Mouse (Mus musculus): Measurements from ENCODE around the gene Cltrn.

Cltrn gene

GRCm38 (mm10) chrX:164088582-164088981, at the start of gene Cltrn:
TSS of gene Cltrn (plus strand) at chrX:164088830.
- no peak for DNase-seq (ENCODE audit: low spot score in 2 of 2)

GRCm38 (mm10) chrX:164038882-164039281, 49.7 kb upstream of the Cltrn start:
- no peak for DNase-seq (ENCODE audit: low spot score in 2 of 2)

DNA sequence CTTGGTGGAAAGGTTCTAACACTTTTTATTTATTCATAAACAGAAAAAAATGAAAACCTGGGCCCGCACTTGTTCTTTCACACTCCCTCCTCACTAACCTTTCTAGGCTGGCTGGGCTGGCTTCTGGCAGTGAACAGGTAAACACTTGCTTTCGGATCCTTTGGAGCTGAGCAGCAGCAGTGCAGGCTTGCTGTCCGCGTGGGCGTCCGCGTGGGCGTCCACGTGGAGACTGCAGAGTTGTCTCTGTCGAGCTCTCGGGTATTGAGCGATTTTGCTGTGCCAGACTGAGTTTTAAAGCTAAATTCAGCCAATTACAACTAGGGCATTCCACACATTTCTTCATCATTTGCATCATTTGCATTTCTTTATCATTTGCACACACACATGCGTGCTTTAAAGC, 46.6 kb upstream of the Cltrn start:
- peak in 1 of 2 experiments; percentile 7 for DNase-seq (ENCODE audit: low spot score in 2 of 2)

DNA sequence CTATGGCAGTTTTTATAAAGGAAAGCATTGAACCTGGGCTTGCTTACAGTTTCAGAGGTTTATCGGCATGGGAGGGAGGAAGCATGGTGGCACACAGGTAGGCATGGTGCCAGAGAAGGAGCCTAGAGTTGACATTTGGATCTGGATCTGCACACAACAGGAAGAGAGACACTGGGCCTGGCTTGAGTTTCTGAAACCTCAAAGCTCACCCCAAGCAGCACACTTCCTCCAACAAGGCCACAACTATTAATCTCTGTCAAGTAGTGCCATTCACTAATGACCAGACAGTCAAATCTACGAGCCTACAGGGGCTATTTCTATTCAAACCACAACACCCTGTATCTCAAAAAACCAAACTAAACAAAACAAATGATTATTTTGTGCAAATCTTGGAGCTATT, 41.9 kb upstream of the Cltrn start:
- DNase-seq (ENCODE audit: low spot score in 2 of 2): no peak

DNA sequence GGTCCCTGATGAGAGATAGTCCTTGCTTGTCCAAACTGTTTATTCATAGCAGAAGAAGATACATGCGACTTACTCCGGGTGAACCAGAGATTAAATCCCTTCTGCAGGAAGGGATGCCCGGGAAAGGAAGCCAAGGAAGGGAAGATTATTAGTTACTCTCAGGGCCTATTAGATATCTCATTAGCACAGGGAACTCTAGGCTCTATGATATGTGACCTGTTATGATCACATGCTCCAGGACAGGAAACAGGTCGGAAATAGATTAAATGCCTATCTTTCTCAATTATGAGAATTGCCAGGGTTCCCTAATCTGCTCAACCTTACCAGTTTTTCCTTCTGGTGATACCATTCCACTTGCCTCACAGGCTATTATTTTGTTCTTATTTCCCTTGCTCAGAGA, 32.9 kb upstream of the Cltrn start:
- DNase-seq (ENCODE audit: low spot score in 2 of 2): no peak

DNA sequence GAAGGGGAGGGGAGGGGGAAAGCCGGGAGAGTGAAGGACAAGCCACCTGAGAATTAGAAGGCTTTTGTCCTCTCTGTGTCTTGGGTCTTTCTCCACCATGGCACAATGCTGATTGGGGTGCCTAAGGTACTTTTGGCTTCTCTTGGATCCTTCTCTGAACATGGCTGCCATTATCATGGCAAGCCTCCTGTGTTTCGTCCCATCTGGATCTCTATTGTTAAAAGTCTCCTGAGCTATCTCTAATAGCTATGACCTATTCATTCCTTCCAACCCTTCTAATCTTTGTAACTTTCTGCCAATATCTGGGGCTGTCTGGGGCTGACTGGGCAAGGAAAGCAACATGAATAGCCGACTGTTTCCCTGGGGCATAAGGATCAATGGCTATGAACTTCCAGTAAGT, 30.1 kb upstream of the Cltrn start:
- no peak for DNase-seq (ENCODE audit: low spot score in 2 of 2)

GRCm38 (mm10) chrX:164059070-164059469, 29.6 kb upstream of the Cltrn start:
- no peak for DNase-seq (ENCODE audit: low spot score in 2 of 2)

DNA sequence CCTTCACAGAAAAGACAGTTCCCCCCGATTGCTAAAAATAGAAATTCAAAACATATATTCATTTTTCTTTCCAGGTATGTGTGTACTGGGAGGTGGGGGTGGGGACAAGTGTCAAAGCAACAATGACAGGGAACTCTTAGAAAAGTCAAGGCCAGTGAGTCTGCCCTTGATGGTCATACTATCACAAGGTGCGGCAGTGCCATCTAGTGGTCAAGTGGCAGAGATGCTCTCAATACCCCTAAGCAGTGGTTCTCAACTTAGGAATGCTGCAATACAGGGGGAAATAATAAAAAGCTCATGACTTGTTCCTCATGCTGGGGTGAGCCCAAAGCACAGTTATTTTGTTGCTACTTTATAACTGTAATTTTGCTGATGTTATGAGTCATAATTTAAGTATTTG, 22.4 kb upstream of the Cltrn start:
- DNase-seq (ENCODE audit: low spot score in 2 of 2): peak in 1 of 2 experiments; percentile 51

DNA sequence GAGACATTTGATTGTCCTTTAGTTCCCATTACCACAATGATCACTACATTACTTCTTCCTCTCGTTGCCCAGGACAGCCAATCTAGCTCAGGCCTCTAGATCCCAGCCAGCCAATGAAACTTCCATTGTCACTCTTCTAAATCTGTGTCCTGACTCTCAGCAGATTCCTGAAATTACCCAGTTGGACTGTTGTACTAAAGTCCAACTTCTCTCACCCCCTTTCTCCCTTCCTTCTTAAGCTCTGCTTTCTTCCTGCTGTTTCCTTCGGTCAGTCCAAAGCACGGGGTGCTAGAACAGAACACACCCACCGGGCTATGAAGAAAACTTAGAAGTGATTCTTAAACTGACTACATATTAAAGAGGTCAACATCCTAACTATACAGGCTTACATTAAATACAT, 19.7 kb upstream of the Cltrn start:
- DNase-seq (ENCODE audit: low spot score in 2 of 2): no peak

GRCm38 (mm10) chrX:164076040-164076775, 12.4 kb upstream of the Cltrn start, which contains the start of gene Siah1b:
TSS of gene Siah1b (minus strand) at chrX:164076493.
- peak; percentile 82 to 91 for DNase-seq (ENCODE audit: low spot score in 2 of 2)

GRCm38 (mm10) chrX:164082030-164082429, 6.6 kb upstream of the Cltrn start:
- DNase-seq (ENCODE audit: low spot score in 2 of 2): no peak

DNA sequence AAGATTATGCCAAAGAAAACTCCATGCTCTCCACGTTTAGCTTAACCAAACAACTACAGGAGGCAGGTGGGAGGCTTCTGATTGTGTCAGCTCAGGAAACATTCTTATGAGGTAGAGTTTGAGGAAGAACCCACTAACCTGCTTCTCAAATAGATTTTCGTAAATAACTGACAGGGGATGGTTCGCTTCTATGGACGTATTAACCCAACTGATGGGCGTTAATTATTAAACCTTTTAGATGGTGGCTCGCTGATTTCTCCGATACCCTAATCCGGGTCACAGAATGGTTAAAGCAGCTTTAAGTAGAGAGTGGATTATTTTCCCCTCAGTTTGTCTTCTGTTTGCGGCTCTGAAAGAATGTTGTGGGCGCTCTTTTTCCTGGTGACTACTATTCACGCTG, 1.3 kb downstream of the Cltrn start:
- no peak for DNase-seq (ENCODE audit: low spot score in 2 of 2)

DNA sequence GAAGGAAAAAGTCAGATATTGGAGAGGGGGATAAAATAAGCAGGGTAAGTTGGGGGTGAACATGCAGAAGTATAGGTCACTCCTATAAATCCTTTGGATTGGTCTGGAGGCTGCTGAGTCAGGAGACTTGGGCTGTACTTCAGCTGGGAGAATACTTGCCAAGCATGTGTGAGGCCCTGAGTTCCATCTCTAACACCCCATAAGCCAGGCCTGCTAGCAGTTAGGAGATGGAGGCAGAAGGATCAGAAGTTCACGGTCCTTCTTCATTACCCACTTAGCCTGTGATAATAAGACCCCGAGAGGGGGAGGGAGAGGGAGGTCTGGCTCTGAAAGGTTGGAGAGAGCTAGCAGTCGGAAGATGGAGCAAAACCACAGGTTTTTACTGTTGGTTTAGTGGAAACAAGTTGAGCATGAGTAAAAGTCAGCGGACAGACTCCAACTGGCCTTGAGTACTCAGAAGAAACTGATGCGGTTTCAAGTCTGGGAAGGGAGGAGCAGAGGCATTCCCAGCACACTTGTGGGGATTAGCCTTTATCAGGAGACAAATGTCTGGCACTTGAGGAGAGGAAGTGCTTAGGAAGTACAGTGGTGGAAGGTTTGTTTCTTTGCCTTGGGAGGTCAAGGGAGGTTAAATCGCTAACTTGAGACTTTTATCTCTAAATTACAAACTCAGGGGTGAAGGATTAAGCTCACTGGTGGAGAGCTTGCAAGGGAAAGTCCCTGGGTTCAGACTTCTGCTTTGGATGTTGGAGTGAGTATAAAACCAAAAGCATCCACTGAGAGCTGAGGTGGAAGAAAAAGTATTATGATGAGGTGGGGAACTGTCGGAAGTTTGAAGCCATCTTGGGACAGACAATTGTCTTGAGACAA, 3.9 kb downstream of the Cltrn start:
- no peak for DNase-seq (ENCODE audit: low spot score in 2 of 2)

GRCm38 (mm10) chrX:164093435-164093834, 4.8 kb downstream of the Cltrn start:
- DNase-seq (ENCODE audit: low spot score in 2 of 2): no peak

DNA sequence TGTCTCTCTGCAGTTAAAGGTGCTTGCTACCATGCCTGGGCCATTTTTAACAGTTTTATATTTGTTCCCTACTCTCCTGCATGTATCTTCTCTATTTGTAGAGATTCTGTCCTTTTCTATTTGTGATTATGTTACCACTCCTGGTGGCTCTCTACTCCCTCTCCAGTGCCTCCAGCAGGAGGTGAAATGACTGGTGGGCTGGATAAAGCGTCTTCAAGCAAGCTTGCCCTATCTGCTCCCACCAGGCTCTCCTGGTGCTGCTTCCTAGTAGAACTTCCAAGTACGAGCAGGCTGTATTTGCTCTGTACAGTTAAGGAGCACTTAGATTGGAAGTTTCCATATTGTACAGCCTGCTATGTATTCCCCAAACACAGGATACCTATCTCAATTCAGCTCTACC, 7.2 kb downstream of the Cltrn start:
- DNase-seq (ENCODE audit: low spot score in 2 of 2): no peak

GRCm38 (mm10) chrX:164101483-164101882, 12.9 kb downstream of the Cltrn start:
- no peak for DNase-seq (ENCODE audit: low spot score in 2 of 2)

DNA sequence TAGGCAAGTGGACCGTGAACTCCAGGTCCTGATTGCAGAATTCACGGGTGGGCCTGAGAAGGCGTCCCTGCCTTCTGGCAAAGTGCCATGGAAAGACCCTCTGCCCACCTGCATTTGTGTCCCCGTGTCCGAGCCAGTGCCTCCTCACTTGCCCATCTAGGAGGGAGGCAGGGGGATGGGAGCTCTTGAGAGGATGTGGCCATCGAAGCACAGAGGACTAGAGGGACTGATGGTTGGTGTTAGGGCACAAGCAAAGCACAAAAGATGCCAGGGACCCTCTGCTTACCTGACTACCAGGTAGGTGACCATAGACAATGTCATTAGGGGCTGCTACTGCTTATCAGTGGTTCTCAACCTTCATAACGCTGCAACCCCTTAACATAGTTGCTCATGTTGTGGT, 13.6 kb downstream of the Cltrn start:
- no peak for DNase-seq (ENCODE audit: low spot score in 2 of 2)

- no peak for DNase-seq (ENCODE audit: low spot score in 2 of 2)
These were observed 14.0 kb downstream of the Cltrn start for GRCm38 (mm10) chrX:164102656-164103055.

GRCm38 (mm10) chrX:164111146-164111545, 22.5 kb downstream of the Cltrn start:
- no peak for DNase-seq (ENCODE audit: low spot score in 2 of 2)

DNA sequence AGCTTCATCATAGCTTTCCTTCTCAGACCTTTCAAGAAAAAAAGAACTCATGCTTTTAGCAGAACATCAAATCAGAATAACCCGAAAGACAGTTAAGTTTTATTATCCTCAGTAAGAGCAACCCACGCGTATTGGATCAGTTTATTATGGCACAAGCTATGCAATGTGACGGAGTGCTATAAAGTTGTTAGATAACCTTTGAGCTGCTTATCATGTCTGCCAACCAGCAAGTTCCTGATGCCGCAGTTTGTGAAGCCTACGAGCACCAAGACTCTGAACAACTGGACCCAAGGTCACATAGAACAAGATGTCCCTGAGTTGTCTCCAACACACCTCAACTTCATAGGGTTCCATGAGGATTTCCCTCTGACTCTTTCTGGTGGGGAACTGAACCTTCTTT, 25.1 kb downstream of the Cltrn start:
- no peak for DNase-seq (ENCODE audit: low spot score in 2 of 2)

DNA sequence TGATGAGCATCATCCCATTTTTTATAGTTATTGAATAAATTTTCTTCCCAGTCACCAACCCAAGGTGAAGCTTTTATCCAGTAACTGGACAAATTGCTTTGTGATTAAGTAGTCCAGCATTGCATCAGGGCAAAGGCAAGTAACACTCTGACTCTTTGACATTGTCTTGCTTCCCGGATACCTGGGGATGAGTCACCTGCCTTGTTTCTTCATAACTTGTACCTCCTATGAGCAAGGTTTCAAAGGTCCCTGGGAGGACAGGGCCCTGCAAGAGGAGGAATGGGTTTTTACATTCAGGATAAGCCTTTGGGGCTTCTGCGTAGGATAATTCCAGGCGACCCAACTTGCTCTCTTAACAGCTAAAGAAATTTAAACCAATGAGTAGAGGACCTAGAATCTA, 35.3 kb downstream of the Cltrn start:
- DNase-seq (ENCODE audit: low spot score in 2 of 2): no peak

DNA sequence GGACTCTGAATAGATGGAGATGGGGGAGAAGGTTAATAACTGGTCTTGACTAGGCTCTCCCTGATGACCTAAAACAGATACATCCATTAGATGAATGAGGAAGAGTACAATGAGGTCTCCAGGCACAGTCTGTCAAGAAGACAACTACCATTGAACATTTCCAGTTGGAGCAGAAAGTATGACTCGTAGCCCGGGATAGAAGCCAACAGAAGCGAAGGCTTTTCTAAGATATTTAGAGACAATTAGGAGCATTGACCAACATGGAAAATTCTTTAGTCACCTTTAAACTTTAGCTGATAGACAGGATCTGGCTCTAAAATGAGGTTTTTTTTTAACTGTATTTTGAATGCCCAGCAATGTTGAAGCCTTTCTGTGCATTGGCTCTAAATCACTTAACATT, 44.9 kb downstream of the Cltrn start:
- DNase-seq (ENCODE audit: low spot score in 2 of 2): no peak

- no peak for DNase-seq (ENCODE audit: low spot score in 2 of 2)
These were observed 46.7 kb downstream of the Cltrn start for GRCm38 (mm10) chrX:164135304-164135818.

All from frontal cortex, postnatal 14 days (tissue).